Mouse (Mus musculus): Measurements from ENCODE around the gene Styk1. TPM values are rescaled to one million over a fixed set of nuclear protein-coding genes. Genes with fewer than 3 reads are reported as not detected.
"Not testable (repeated sequence)": the region's sequence is repeated elsewhere in the genome, so short reads cannot be mapped to it uniquely, and the experiment has no call there.

Styk1 gene
- polyA plus RNA-seq, 1 experiment = 1.9 TPM

- TF ChIP-seq POLR2A (IDR thresholded peaks at IDR 0.05; ENCODE audit: borderline replicate concordance, extremely low read depth, insufficient read depth, insufficient read length, poor library complexity, severe bottlenecking) = no peak
- TF ChIP-seq CTCF (IDR thresholded peaks at IDR 0.05; ENCODE audit: borderline replicate concordance, extremely low read depth, insufficient read depth, insufficient read length) = no peak
- no peak for DNase-seq (ENCODE audit: low read depth)
Observed at GRCm38 (mm10) chr6:131321854-131322639, 31.4 kb downstream of the Styk1 start.

GRCm38 (mm10) chr6:131316155-131317101, 37.0 kb downstream of the Styk1 start:
- no peak for TF ChIP-seq POLR2A (IDR thresholded peaks at IDR 0.05; ENCODE audit: borderline replicate concordance, extremely low read depth, insufficient read depth, insufficient read length, poor library complexity, severe bottlenecking)
- no peak for TF ChIP-seq CTCF (IDR thresholded peaks at IDR 0.05; ENCODE audit: borderline replicate concordance, extremely low read depth, insufficient read depth, insufficient read length)
- DNase-seq (ENCODE audit: low read depth) = no peak

- no peak for TF ChIP-seq CTCF (IDR thresholded peaks at IDR 0.05; ENCODE audit: borderline replicate concordance, extremely low read depth, insufficient read depth, insufficient read length)
- DNase-seq (ENCODE audit: low read depth) = no peak
Observed at GRCm38 (mm10) chr6:131308031-131308430, 45.4 kb downstream of the Styk1 start.

- no peak for DNase-seq (ENCODE audit: low read depth)
- no peak for TF ChIP-seq POLR2A (IDR thresholded peaks at IDR 0.05; ENCODE audit: borderline replicate concordance, extremely low read depth, insufficient read depth, insufficient read length, poor library complexity, severe bottlenecking)
- no peak for TF ChIP-seq CTCF (IDR thresholded peaks at IDR 0.05; ENCODE audit: borderline replicate concordance, extremely low read depth, insufficient read depth, insufficient read length)
Observed at GRCm38 (mm10) chr6:131304776-131305175, 48.6 kb downstream of the Styk1 start.

- TF ChIP-seq POLR2A (IDR thresholded peaks at IDR 0.05; ENCODE audit: borderline replicate concordance, extremely low read depth, insufficient read depth, insufficient read length, poor library complexity, severe bottlenecking) (no peak), CTCF (IDR thresholded peaks at IDR 0.05; ENCODE audit: borderline replicate concordance, extremely low read depth, insufficient read depth, insufficient read length) (no peak)
- DNase-seq (ENCODE audit: low read depth) = no peak
Observed at GRCm38 (mm10) chr6:131298531-131298930, 54.9 kb downstream of the Styk1 start.

- DNase-seq (ENCODE audit: low read depth) = no peak
Observed at GRCm38 (mm10) chr6:131294435-131295112, 58.8 kb downstream of the Styk1 start.

GRCm38 (mm10) chr6:131293916-131294315, 59.5 kb downstream of the Styk1 start:
- TF ChIP-seq CTCF (IDR thresholded peaks at IDR 0.05; ENCODE audit: borderline replicate concordance, extremely low read depth, insufficient read depth, insufficient read length) (no peak), POLR2A (IDR thresholded peaks at IDR 0.05; ENCODE audit: borderline replicate concordance, extremely low read depth, insufficient read depth, insufficient read length, poor library complexity, severe bottlenecking) (no peak)
- DNase-seq (ENCODE audit: low read depth) = no peak

More at GRCm38 (mm10) chr6:131294435-131295112, 58.8 kb downstream of the Styk1 start:
- TF ChIP-seq POLR2A (IDR thresholded peaks at IDR 0.05; ENCODE audit: borderline replicate concordance, extremely low read depth, insufficient read depth, insufficient read length, poor library complexity, severe bottlenecking) (no peak), CTCF (IDR thresholded peaks at IDR 0.05; ENCODE audit: borderline replicate concordance, extremely low read depth, insufficient read depth, insufficient read length) (no peak)

GRCm38 (mm10) chr6:131292991-131293788, 60.2 kb downstream of the Styk1 start, which contains the start of gene Magohb:
TSS of gene Magohb (minus strand) at chr6:131293244.
- TF ChIP-seq CTCF (IDR thresholded peaks at IDR 0.05; ENCODE audit: borderline replicate concordance, extremely low read depth, insufficient read depth, insufficient read length) (no peak), POLR2A (IDR thresholded peaks at IDR 0.05; ENCODE audit: borderline replicate concordance, extremely low read depth, insufficient read depth, insufficient read length, poor library complexity, severe bottlenecking) (no peak)

GRCm38 (mm10) chr6:131292276-131292990, 61.0 kb downstream of the Styk1 start:
- DNase-seq (ENCODE audit: low read depth) = peak; percentile 55
- no peak for TF ChIP-seq CTCF (IDR thresholded peaks at IDR 0.05; ENCODE audit: borderline replicate concordance, extremely low read depth, insufficient read depth, insufficient read length)

More at GRCm38 (mm10) chr6:131292991-131293788, 60.2 kb downstream of the Styk1 start, which contains the start of gene Magohb:
- peak; percentile 91 for DNase-seq (ENCODE audit: low read depth)

- TF ChIP-seq POLR2A (IDR thresholded peaks at IDR 0.05; ENCODE audit: borderline replicate concordance, extremely low read depth, insufficient read depth, insufficient read length, poor library complexity, severe bottlenecking) (no peak), CTCF (IDR thresholded peaks at IDR 0.05; ENCODE audit: borderline replicate concordance, extremely low read depth, insufficient read depth, insufficient read length) (peak; percentile 60; the same call in 1 of the 2 replicates)
Observed at GRCm38 (mm10) chr6:131290430-131290829, 63.0 kb downstream of the Styk1 start.

GRCm38 (mm10) chr6:131278160-131278559, 75.2 kb downstream of the Styk1 start:
- not testable (repeated sequence) for DNase-seq (ENCODE audit: low read depth)

More at GRCm38 (mm10) chr6:131290430-131290829, 63.0 kb downstream of the Styk1 start:
- DNase-seq (ENCODE audit: low read depth) = peak; percentile 53

Measured in brain, embryonic 14.5 days (tissue).